Mouse (Mus musculus): ENCODE measurements around the gene Rab4a.

DNA sequence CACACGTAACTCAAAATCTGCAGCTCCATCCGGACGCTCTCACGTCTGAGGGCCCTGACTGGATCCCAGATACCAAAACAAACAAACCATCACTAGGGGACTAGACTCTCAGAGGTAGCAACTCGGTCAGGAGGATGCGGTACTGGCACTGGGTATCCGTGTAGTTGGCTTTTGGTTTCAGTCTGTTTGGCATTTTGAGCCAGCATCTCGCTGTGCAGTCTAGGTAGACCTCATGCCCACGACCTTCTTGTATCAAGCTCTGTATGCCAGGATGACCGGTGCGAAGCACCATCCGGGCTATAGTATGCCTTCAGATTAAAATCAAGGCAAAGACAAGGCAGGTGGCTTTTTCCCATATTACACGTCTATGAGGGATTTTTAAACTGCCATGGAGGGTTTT is 21.7 kb downstream of the Rab4a start:
- TF ChIP-seq CTCF (IDR thresholded peaks at IDR 0.05) (no peak), POLR2A (IDR thresholded peaks at IDR 0.05; ENCODE audit: insufficient read depth, low read depth, low read length) (no peak), EP300 (IDR thresholded peaks at IDR 0.05; ENCODE audit: insufficient read depth, low read depth, low read length) (no peak)
